Mouse (Mus musculus) liver, postnatal 0 days (tissue): ENCODE measurements around the gene Trim26. TPM values are rescaled to one million over a fixed set of nuclear protein-coding genes. Genes with fewer than 3 reads are reported as not detected.

Experiments
- ATAC-seq: fragments of 200-750 bp; cut with Nextera tagmentation; 2 replicates; pipeline ENCODE4 v1.8.0; 2017; ENCODE audit warnings: mild to moderate bottlenecking, moderate library complexity
- DNase-seq: peaks from one replicate; pipeline ENCODE4 v3.0.0-alpha.2; 2016
- H3K27ac ChIP-seq: fragments of 300-500 bp; sonication (generic); 2 replicates; pipeline ENCODE4 v1.5.1; 2014; ENCODE audit warnings: antibody characterized with exemption, moderate library complexity, mild to moderate bottlenecking, low read depth
- H3K27me3 ChIP-seq: fragments of 300-500 bp; sonication (generic); 2 replicates; pipeline ENCODE4 v1.6.1; 2014; ENCODE audit warnings: low read length, control low read depth, mixed read lengths; ENCODE audit not compliant: insufficient read depth
- H3K36me3 ChIP-seq: fragments of 300-500 bp; sonication (generic); replicated peaks from 2 replicates; pipeline ENCODE4 v1.6.1; 2014; ENCODE audit warnings: mild to moderate bottlenecking, control low read depth, low read length, moderate library complexity, mixed read lengths; ENCODE audit not compliant: insufficient read depth
- H3K4me1 ChIP-seq: fragments of 300-500 bp; sonication (generic); 2 replicates; pipeline ENCODE4 v1.6.1; 2014; ENCODE audit warnings: antibody characterized with exemption, mild to moderate bottlenecking, control low read depth; ENCODE audit not compliant: insufficient read depth
- H3K4me2 ChIP-seq: fragments of 300-500 bp; sonication (generic); 2 replicates; pipeline ENCODE4 v1.6.1; 2014; ENCODE audit warnings: low read depth, mild to moderate bottlenecking, low read length, moderate library complexity, mixed read lengths
- H3K4me3 ChIP-seq: fragments of 300-500 bp; sonication (generic); 2 replicates; pipeline ENCODE4 v1.5.1; 2014; ENCODE audit warnings: low read depth, low read length
- H3K9ac ChIP-seq: fragments of 300-500 bp; sonication (generic); replicated peaks from 2 replicates; pipeline ENCODE4 v1.6.1; 2014; ENCODE audit warnings: mild to moderate bottlenecking, moderate library complexity
- H3K9me3 ChIP-seq: fragments of 300-500 bp; sonication (generic); 2 replicates; pipeline ENCODE4 v1.6.1; 2016; ENCODE audit warnings: mild to moderate bottlenecking, control low read depth, low read length, mixed read lengths
- CTCF ChIP-seq: sonication (generic); IDR thresholded peaks from 2 replicates; pipeline ENCODE4 v1.5.1; 2016; ENCODE audit warnings: antibody characterized with exemption, low read depth
- EP300 ChIP-seq: IDR thresholded peaks from 2 replicates; pipeline ENCODE4 v1.6.1; 2016; ENCODE audit warnings: antibody characterized with exemption, low read depth, mild to moderate bottlenecking
- whole genome bisulfite sequencing: fragments of 180-500 bp; shearing (Covaris S2); extraction: QIAGEN DNeasy Blood & Tissue Kit; methylation state at CpG from one replicate; pipeline ENCODE4 v1.1.7; 2014; ENCODE audit not compliant: insufficient replicate concordance; 5-methylcytosine and 5-hydroxymethylcytosine counted together
- polyA plus RNA-seq: library from polyadenylated mRNA; unstranded; fragments of >200 nt; fragmentation: Nextera tagmentation; extraction: Ambion mirVana; gene quantifications from 2 replicates; pipeline ENCODE4 v1.2.1, GENCODE M21; 2015

Gene Trim26
- polyA plus RNA-seq, 1 experiment from 2014 or later: 16.8 TPM

DNA sequence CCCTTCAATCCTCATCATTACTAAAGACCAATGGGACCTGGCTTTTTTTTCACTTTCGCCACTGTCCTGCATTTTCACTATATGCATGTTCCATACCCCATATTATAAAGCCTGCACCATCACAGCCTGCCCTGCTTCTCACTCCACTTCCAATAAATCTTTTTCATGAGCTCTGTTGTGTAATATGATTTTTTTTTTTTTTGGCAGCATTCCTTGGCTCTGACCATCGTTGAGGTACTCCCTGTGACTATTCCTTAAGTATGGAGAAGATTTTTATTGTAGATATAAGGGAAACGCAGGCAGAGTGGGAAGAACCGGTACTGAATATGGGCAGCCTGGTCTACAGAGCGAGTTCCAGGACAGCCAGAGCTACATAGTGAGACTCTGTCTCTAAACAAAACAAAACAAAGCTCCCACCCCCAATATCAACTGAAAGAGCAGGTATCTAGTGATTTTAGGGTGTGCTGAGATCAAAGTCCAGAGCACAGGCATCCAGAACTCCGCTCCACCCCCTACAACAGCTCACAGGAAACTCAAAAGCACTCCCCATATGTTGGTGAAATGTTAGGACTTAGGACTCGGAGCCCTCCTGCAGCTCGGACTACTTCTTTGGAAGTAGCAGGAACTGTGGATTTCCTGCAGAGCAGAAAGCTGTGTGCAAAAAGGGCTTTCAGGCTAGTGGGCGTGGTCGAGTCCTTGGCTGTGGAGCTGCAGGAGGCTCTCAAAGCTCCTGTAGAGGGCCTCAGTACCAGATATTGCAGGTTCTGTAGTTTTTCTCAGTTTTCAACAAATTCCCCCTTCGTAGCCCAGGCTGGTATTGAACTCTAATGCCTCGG is 1.1 kb upstream of the Trim26 start:
- Histone ChIP-seq H3K27ac (peak overlapping the region; percentile 85), H3K36me3 (no peaks in the 10 kb centered on the region), H3K4me3 (peak overlapping the region; percentile 66), H3K27me3 (no peaks in the 10 kb centered on the region), H3K4me2 (peak overlapping the region; percentile 94), H3K9me3 (no peaks in the 10 kb centered on the region; the same call in 1 of the 2 replicates), H3K9ac (peak overlapping the region; percentile 73; the same call in 1 of the 2 replicates), H3K4me1 (peaks cover 15% of the 10 kb centered on the region)
- no peak for TF ChIP-seq EP300
- TF ChIP-seq CTCF: peak; percentile 49
- DNase-seq: peak; percentile 72
- 27% methylated on average over 12 of the region's 12 CpGs for WGBS
- peak; percentile 37 for ATAC-seq

DNA sequence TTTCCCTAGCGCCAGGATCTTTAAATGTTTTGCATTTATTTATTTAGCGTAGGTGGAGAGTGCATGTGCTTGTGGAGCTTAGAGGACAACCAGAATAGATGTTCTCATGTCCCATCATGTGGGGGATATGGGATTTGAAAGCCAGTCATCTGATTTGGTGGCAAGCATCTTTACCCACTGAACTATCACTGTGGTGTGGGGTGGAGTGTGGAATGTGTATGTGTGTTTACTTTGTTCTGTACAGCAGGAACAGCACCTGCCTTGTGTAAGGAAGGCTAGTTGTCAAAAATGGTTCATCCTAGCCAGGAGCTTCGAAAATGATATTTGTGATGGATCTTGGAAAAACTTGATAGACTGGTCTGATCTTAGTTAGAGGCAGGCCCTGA is 514 bp upstream of the Trim26 start:
- H3K36me3 ChIP-seq: no peaks in the 10 kb centered on the region
- WGBS: 9% methylated on average over 3 of the region's 3 CpGs
- H3K27me3 ChIP-seq: no peaks in the 10 kb centered on the region
- peak overlapping the region; percentile 66 for H3K4me3 ChIP-seq
- no peaks in the 10 kb centered on the region; the same call in 1 of the 2 replicates for H3K9me3 ChIP-seq
- peak overlapping the region; percentile 85 for H3K27ac ChIP-seq
- TF ChIP-seq CTCF (no peak; the same call in 1 of the 2 replicates), EP300 (no peak)
- no peak for DNase-seq
- H3K4me1 ChIP-seq: peaks cover 20% of the 10 kb centered on the region
- no peak for ATAC-seq
- H3K4me2 ChIP-seq: peak overlapping the region; percentile 94
- peak overlapping the region; percentile 73 for H3K9ac ChIP-seq

DNA sequence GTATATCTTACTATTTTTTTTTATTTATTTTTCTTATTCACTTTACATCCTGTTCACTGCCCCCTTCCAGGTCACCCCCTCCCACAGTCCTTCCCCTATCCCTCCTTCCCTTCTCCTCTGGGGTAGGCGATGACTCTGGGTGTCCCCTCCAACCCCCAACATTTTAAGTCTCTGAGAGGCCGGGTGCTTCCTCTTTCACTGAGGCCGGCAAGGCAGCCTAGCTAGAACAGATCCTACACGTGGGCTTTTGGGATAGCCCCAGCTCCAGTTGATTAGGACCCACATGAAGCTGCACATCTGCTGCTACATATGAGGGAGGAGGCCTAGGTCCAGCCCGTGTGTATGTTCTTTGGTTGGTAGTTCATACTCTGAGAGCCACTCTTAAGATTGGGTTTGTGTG is 2.1 kb downstream of the Trim26 start:
- no peak overlapping the region for H3K4me2 ChIP-seq
- no peaks in the 10 kb centered on the region for H3K36me3 ChIP-seq
- peaks cover 30% of the 10 kb centered on the region for H3K4me1 ChIP-seq
- no peak overlapping the region for H3K9ac ChIP-seq
- no peaks in the 10 kb centered on the region; the same call in 1 of the 2 replicates for H3K9me3 ChIP-seq
- H3K27me3 ChIP-seq: no peaks in the 10 kb centered on the region
- no peak overlapping the region for H3K4me3 ChIP-seq
- TF ChIP-seq EP300: no peak
- TF ChIP-seq CTCF: no peak
- H3K27ac ChIP-seq: no peak overlapping the region
- WGBS: 38% methylated on average over 5 of the region's 5 CpGs
- DNase-seq (peak; percentile 10), ATAC-seq (no peak)

DNA sequence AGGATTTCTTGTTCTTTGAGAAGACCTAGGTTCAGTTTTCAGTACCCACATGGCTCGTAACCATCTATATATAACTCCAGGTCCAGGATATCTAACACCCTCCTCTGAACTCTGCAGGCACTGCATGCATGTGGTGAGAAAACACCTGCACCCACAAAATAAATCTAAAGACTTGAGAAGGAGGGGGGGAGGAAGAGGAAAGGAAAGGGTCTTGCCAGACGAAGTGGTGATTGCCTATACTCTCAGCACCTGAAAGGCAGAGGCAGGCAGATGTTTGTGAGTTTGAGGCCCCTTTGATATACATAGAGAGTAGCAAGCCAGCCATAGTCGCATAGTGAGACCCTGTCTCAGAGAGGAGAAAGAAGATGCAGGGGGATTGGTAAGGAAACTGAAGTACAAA is 3.0 kb downstream of the Trim26 start:
- H3K27ac ChIP-seq: no peak overlapping the region
- 68% methylated on average over 3 of the region's 3 CpGs for WGBS
- H3K4me3 ChIP-seq: no peak overlapping the region
- DNase-seq (no peak), ATAC-seq (no peak)
- H3K27me3 ChIP-seq: no peaks in the 10 kb centered on the region
- no peak overlapping the region for H3K4me2 ChIP-seq
- TF ChIP-seq EP300: no peak
- TF ChIP-seq CTCF: no peak
- H3K9me3 ChIP-seq: no peaks in the 10 kb centered on the region; the same call in 1 of the 2 replicates
- H3K36me3 ChIP-seq: no peaks in the 10 kb centered on the region
- no peak overlapping the region for H3K9ac ChIP-seq
- H3K4me1 ChIP-seq: peaks cover 39% of the 10 kb centered on the region

DNA sequence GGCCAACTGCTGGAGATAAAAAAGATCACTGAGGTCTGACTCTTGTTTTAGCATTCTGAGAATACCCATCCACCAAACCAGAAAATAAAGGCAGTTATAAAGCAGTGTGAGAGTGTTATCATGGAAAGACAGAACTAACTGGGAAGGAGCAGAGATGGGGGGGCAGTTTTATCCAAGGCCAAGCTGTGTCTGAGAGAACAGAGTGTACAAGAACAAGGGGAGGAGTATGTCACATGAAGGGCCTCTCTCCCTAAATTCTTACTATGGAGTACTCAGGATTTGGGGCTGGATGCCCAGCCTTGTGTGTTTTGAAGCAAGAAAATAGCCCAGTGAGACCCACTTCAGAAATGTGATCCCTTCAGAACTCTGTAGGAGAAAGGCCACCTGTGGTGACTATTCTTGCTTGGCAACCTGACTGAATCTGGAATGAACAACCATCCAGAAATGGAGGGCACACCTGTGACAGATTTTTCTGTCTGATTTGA is 4.1 kb downstream of the Trim26 start:
- Histone ChIP-seq H3K27me3 (no peaks in the 10 kb centered on the region), H3K4me3 (no peak overlapping the region), H3K4me1 (peaks cover 40% of the 10 kb centered on the region), H3K4me2 (no peak overlapping the region), H3K9me3 (no peaks in the 10 kb centered on the region), H3K27ac (no peak overlapping the region), H3K36me3 (no peaks in the 10 kb centered on the region), H3K9ac (no peak overlapping the region)
- no peak for ATAC-seq
- DNase-seq: no peak
- TF ChIP-seq EP300 (peak; percentile 13; the same call in 1 of the 2 replicates), CTCF (no peak)

GRCm38 (mm10) chr17:36843696-36844095 is 6.8 kb downstream of the Trim26 start:
- Histone ChIP-seq H3K4me1 (peaks cover 30% of the 10 kb centered on the region), H3K9me3 (no peaks in the 10 kb centered on the region), H3K9ac (no peak overlapping the region), H3K27me3 (no peaks in the 10 kb centered on the region), H3K36me3 (no peaks in the 10 kb centered on the region; the same call in 1 of the 2 replicates), H3K4me2 (no peak overlapping the region), H3K27ac (peak overlapping the region; percentile 31), H3K4me3 (no peak overlapping the region)
- no peak for TF ChIP-seq CTCF
- no peak for TF ChIP-seq EP300
- ATAC-seq (peak; percentile 78), DNase-seq (peak; percentile 13)
- 45% methylated on average over 7 of the region's 7 CpGs for WGBS
